Mouse (Mus musculus) myocyte (in vitro differentiated cells): ENCODE data around the gene Vmn2r19. TPM values are rescaled to one million over a fixed set of nuclear protein-coding genes. Genes with fewer than 3 reads are reported as not detected.

Experiments
- H3K27me3 ChIP-seq: one replicate; pipeline ENCODE4 v1.6.1; 2011; ENCODE audit not compliant: control insufficient read depth, insufficient read depth, insufficient read length
- H3K36me3 ChIP-seq: one replicate; pipeline ENCODE4 v1.6.1; 2011; ENCODE audit not compliant: control insufficient read depth, insufficient read depth
- H3K4me2 ChIP-seq: one replicate; pipeline ENCODE4 v1.6.1; 2011; ENCODE audit warnings: low read depth, control low read depth
- H3K4me3 ChIP-seq: one replicate; pipeline ENCODE4 v1.5.1; 2011; ENCODE audit warnings: mild to moderate bottlenecking, control low read depth, moderate library complexity
- H3K79me2 ChIP-seq: one replicate; pipeline ENCODE4 v1.6.1; 2011; ENCODE audit not compliant: control insufficient read depth, insufficient read depth
- H3ac ChIP-seq: one replicate; pipeline ENCODE4 v1.6.1; 2011; ENCODE audit not compliant: control insufficient read depth, insufficient read length
- CEBPB ChIP-seq: IDR thresholded peaks from 2 replicates; pipeline ENCODE4 v1.6.1; 2011; ENCODE audit warnings: mild to moderate bottlenecking, moderate library complexity; ENCODE audit not compliant: poor library complexity, insufficient read depth, severe bottlenecking
- E2F4 ChIP-seq: IDR thresholded peaks from one replicate; pipeline ENCODE4 v1.6.1; 2011; ENCODE audit warnings: mild to moderate bottlenecking, control low read depth, moderate library complexity; ENCODE audit not compliant: insufficient read depth
- MAX ChIP-seq: IDR thresholded peaks from one replicate; pipeline ENCODE4 v1.6.1; 2011; ENCODE audit warnings: low read depth, mild to moderate bottlenecking, control low read depth
- MYOD1 ChIP-seq, 3 experiments: IDR thresholded peaks; one replicate each; pipeline ENCODE4 v1.6.1; 2011; ENCODE audit warnings: control low read depth in 2 of 3, low read depth in 2 of 3, mild to moderate bottlenecking in 2 of 3, moderate library complexity in 1 of 3; ENCODE audit not compliant: insufficient read length in 2 of 3, control insufficient read depth in 1 of 3
- MYOG ChIP-seq, 3 experiments: IDR thresholded peaks; one replicate each; pipeline ENCODE4 v1.6.1; 2011; ENCODE audit warnings: control low read depth in 2 of 3, low read depth in 2 of 3, mild to moderate bottlenecking in 2 of 3; ENCODE audit not compliant: insufficient read length in 2 of 3, control insufficient read depth in 1 of 3, insufficient read depth in 1 of 3
- POLR2A ChIP-seq: IDR thresholded peaks from one replicate; pipeline ENCODE4 v1.6.1; 2011; ENCODE audit warnings: low read depth, mild to moderate bottlenecking, control low read depth, moderate library complexity; ENCODE audit not compliant: insufficient read length
- POLR2AphosphoS2 ChIP-seq: IDR thresholded peaks from one replicate; pipeline ENCODE4 v1.6.1; 2011; ENCODE audit warnings: low read depth, control low read depth; ENCODE audit not compliant: insufficient read length
- REST ChIP-seq: IDR thresholded peaks from one replicate; pipeline ENCODE4 v1.6.1; 2011; ENCODE audit warnings: mild to moderate bottlenecking, control low read depth, moderate library complexity; ENCODE audit not compliant: insufficient read depth, insufficient read length
- SRF ChIP-seq: IDR thresholded peaks from one replicate; pipeline ENCODE4 v1.6.1; 2011; ENCODE audit warnings: low read depth; ENCODE audit not compliant: control insufficient read depth, insufficient read length
- TCF12 ChIP-seq: IDR thresholded peaks from one replicate; pipeline ENCODE4 v1.6.1; 2011; ENCODE audit warnings: mild to moderate bottlenecking, control low read depth; ENCODE audit not compliant: poor library complexity, insufficient read depth, severe bottlenecking
- TCF3 ChIP-seq: IDR thresholded peaks from one replicate; pipeline ENCODE4 v1.6.1; 2011; ENCODE audit warnings: low read depth, control low read depth; ENCODE audit not compliant: insufficient read length
- USF1 ChIP-seq: IDR thresholded peaks from one replicate; pipeline ENCODE4 v1.6.1; 2011; ENCODE audit warnings: low read depth, mild to moderate bottlenecking, control low read depth, moderate library complexity
- polyA plus RNA-seq: library from polyadenylated mRNA; unstranded; fragments of >200 nt; fragmentation: generic; extraction: Trizol; gene quantifications from one replicate; pipeline ENCODE4 v1.2.1, GENCODE M21; 2012; ENCODE audit warnings: missing spikeins

Vmn2r19 gene
- polyA plus RNA-seq = not detected

DNA sequence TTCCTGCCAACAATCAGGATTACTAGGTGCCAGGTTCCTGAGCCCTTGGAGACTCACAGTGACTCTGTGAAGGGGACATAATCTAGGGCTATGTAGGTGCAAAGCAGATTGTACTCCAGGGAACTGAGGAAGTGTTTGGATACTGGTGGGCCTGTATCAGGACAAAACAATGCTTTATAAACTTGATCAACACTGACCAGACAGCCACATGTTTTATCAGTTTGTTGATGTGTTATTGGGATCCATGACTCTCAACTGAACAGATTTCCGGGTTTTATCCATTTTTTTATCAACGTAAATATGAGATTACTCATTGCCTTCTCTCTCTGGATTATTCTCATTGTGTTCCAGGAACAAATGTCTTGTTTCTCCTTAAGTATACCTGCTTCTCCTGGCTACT, at the start of gene Vmn2r19:
Vmn2r19 (plus strand) TSS at position 301 of the 400 bp plus-strand sequence.
- Histone ChIP-seq H3K36me3 (no peaks in the 10 kb centered on the region), H3K4me2 (no peak within 1 kb of the TSS), H3K4me3 (no peak within 1 kb of the TSS), H3K79me2 (no peaks in the 10 kb centered on the region), H3K27me3 (no peaks in the 10 kb centered on the region), H3ac (no peak within 1 kb of the TSS)
- no peak for TF ChIP-seq POLR2AphosphoS2
- no peak for TF ChIP-seq USF1
- TF ChIP-seq SRF = no peak
- TF ChIP-seq MAX = no peak
- no peak for TF ChIP-seq MYOG (IDR thresholded peaks at IDR 0.05; ENCODE audit: control insufficient read depth in 1 of 3, insufficient read depth in 1 of 3, insufficient read length in 2 of 3, low read depth in 2 of 3)
- TF ChIP-seq POLR2A = no peak
- no peak for TF ChIP-seq MYOD1 (IDR thresholded peaks at IDR 0.05; ENCODE audit: control insufficient read depth in 1 of 3, insufficient read length in 2 of 3, low read depth in 2 of 3)
- no peak for TF ChIP-seq TCF12
- TF ChIP-seq TCF3 = no peak
- TF ChIP-seq REST = no peak
- TF ChIP-seq CEBPB = no peak
- TF ChIP-seq E2F4 = no peak

- H3ac ChIP-seq = no peak overlapping the region
- no peaks in the 10 kb centered on the region for H3K27me3 ChIP-seq
- no peak overlapping the region for H3K4me2 ChIP-seq
- no peaks in the 10 kb centered on the region for H3K79me2 ChIP-seq
- TF ChIP-seq E2F4 (no peak), CEBPB (no peak), TCF12 (no peak), USF1 (no peak), POLR2A (no peak), REST (no peak), MYOD1 (IDR thresholded peaks at IDR 0.05; ENCODE audit: control insufficient read depth in 1 of 3, insufficient read length in 2 of 3, low read depth in 2 of 3) (no peak), TCF3 (no peak), POLR2AphosphoS2 (no peak), MAX (no peak), MYOG (IDR thresholded peaks at IDR 0.05; ENCODE audit: control insufficient read depth in 1 of 3, insufficient read depth in 1 of 3, insufficient read length in 2 of 3, low read depth in 2 of 3) (no peak), SRF (no peak)
- H3K4me3 ChIP-seq = no peak overlapping the region
- H3K36me3 ChIP-seq = no peaks in the 10 kb centered on the region
These were observed 49.2 kb upstream of the Vmn2r19 start for GRCm38 (mm10) chr6:123258946-123259345.

- Histone ChIP-seq H3K4me3 (no peak overlapping the region), H3K79me2 (no peaks in the 10 kb centered on the region), H3ac (no peak overlapping the region), H3K27me3 (no peaks in the 10 kb centered on the region), H3K36me3 (no peaks in the 10 kb centered on the region), H3K4me2 (no peak overlapping the region)
- TF ChIP-seq CEBPB = no peak
These were observed 48.1 kb upstream of the Vmn2r19 start for GRCm38 (mm10) chr6:123259889-123260603.

- H3K4me3 ChIP-seq = no peak overlapping the region
- H3K36me3 ChIP-seq = no peaks in the 10 kb centered on the region
- H3ac ChIP-seq = no peak overlapping the region
- no peak for TF ChIP-seq SRF
- no peak for TF ChIP-seq POLR2AphosphoS2
- TF ChIP-seq E2F4 = no peak
- no peak for TF ChIP-seq POLR2A
- TF ChIP-seq TCF12 = no peak
- no peak for TF ChIP-seq MYOD1 (IDR thresholded peaks at IDR 0.05; ENCODE audit: control insufficient read depth in 1 of 3, insufficient read length in 2 of 3, low read depth in 2 of 3)
- no peak for TF ChIP-seq MAX
- TF ChIP-seq CEBPB = no peak
- TF ChIP-seq TCF3 = no peak
- no peak for TF ChIP-seq REST
- no peak for TF ChIP-seq USF1
- TF ChIP-seq MYOG (IDR thresholded peaks at IDR 0.05; ENCODE audit: control insufficient read depth in 1 of 3, insufficient read depth in 1 of 3, insufficient read length in 2 of 3, low read depth in 2 of 3) = no peak
- H3K4me2 ChIP-seq = no peak overlapping the region
- H3K27me3 ChIP-seq = no peaks in the 10 kb centered on the region
- no peaks in the 10 kb centered on the region for H3K79me2 ChIP-seq
These were observed 47.3 kb upstream of the Vmn2r19 start for GRCm38 (mm10) chr6:123260868-123261267.

- Histone ChIP-seq H3K4me2 (no peak within 1 kb of the TSS), H3K79me2 (no peaks in the 10 kb centered on the region), H3K36me3 (no peaks in the 10 kb centered on the region), H3ac (no peak within 1 kb of the TSS), H3K27me3 (no peaks in the 10 kb centered on the region), H3K4me3 (no peak within 1 kb of the TSS)
- no peak for TF ChIP-seq MYOG (IDR thresholded peaks at IDR 0.05; ENCODE audit: control insufficient read depth in 1 of 3, insufficient read depth in 1 of 3, insufficient read length in 2 of 3, low read depth in 2 of 3)
- no peak for TF ChIP-seq E2F4
- TF ChIP-seq REST = no peak
- no peak for TF ChIP-seq USF1
- no peak for TF ChIP-seq POLR2A
- TF ChIP-seq TCF12 = no peak
- no peak for TF ChIP-seq MAX
- no peak for TF ChIP-seq POLR2AphosphoS2
- no peak for TF ChIP-seq TCF3
- TF ChIP-seq CEBPB = no peak
- no peak for TF ChIP-seq MYOD1 (IDR thresholded peaks at IDR 0.05; ENCODE audit: control insufficient read depth in 1 of 3, insufficient read length in 2 of 3, low read depth in 2 of 3)
These were observed 46.5 kb upstream of the Vmn2r19 start, which contains the start of gene Clec4d for GRCm38 (mm10) chr6:123261555-123262161. Gene Clec4d (plus strand): TSS chr6:123262111.
